Mouse (Mus musculus): Measurements from ENCODE around the gene Gm17018.
"Not testable (repeated sequence)": the region's sequence is repeated elsewhere in the genome, so short reads cannot be mapped to it uniquely, and the experiment has no call there.

Gene Gm17018

DNA sequence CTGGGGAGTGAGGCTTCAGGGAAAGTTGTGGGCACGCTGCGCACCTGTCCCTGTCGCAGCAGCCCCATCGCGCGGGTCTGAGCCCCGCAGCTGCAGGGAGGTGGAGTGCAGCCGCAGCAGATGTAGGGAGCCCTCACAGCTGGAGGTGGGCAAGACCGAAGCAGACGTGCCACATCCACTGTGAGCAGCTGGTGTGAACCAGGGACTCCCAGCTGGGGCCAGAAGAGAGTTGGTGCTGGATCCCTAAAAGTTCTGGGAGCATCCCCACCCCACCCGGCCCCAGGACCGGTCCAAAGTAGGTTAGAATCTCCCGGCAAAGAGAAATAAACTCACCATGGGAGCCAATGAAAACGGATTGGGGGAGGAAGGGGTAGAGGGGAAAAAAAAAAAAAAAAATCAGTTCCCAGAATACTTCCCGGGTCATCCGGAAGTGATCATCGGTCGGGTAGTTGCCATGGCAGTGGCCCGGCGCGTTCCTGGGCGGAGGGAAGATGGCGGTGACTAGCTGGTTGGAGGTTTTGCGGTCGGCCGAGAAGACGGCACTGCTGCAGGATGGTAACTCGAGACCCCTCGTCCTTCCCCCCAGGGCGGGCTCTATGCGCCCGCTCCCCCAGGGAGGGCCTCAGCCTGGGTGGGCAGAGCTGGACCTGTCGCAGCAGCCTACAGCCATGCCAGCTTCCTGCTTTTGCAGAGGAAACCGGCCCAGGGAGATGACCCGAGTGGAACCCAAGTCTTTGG, at the start of gene Gm17018, which contains the start of gene Poll:
Gene Gm17018 (plus strand): TSS at position 463 of the 738 bp plus-strand sequence.
Gene Poll (minus strand): TSS at position 379 of the 738 bp plus-strand sequence.
- peak; percentile 59 to 75 for DNase-seq (ENCODE audit: low read depth in 2 of 2, low spot score in 2 of 2)

DNA sequence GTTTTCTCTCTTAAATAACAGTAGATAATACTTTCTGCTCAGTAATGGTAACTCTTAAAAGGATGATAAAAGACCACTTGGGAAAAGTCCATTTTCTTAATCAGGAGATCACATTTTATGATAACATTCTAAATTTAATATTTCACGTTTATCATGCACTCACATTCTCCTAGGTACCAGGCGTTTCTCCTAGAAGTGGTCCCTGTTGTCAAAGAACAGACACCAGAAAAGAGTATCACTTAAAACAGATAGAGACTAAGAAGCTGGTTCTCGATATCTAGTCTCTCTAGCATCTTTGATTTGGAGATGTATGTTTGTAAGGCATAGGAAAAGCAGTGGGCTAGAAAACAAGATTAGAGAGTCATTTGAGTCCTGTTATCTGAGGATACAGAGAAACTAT, 49.7 kb upstream of the Gm17018 start:
- DNase-seq (ENCODE audit: low read depth in 2 of 2, low spot score in 2 of 2), result no peak

DNA sequence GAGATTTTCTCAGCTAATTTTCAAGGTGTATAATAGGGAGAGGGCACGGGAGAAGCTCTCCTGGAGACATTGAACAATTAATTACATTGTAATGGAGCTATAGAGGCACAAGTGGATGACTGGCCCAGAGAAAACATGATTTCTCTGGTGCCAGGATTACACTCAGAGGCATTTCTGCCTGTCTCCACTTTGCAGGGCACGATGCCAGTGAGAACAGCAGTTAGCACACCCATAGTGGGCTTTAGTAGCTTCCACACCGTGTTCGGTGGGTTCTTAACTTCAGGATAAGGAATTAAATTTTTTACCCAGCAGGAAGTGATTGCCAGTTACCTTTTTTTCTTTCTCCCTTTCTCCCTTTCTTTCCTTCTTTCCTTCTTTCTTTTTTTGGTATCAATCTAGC, 49.0 kb upstream of the Gm17018 start:
- DNase-seq (ENCODE audit: low read depth in 2 of 2, low spot score in 2 of 2), result no peak

DNA sequence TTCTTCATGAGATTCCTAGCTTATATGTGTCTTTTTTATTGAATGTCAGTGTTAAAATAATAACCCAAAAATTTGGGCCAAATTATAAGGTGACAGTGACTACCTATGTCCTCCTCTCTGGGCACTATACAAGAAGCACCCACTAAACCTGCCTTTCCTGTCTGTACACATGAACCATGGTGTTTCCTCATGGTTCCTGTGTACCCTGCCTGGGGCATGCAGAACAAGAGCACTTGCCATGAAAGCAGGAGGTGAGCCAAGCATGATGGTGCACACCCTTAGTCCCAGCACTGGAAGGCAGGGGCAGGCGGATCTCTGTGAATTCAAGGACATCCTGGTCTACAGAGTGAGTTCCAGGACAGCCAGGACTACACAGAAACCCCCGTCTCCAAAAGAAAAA, 45.1 kb upstream of the Gm17018 start:
- DNase-seq (ENCODE audit: low read depth in 2 of 2, low spot score in 2 of 2), result no peak

DNA sequence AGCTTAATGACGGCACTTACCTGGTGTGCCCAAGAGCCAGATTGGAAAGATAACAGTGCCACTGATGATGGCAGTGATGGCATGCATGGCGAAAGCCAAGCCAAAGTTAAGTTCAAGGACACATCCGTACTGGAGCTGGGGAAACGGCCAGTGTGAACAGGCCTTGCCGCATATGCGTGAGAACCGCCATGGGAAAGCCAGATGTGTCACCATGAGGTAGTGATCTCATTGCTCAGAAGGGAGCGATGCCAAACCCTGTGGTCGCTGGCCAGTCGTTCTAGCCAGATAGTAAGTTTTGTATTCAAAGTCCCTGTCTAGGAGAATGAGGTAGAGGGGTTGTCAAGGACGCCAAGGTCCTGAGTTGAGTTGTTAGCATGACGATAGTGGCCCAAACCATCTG, 44.2 kb upstream of the Gm17018 start:
- DNase-seq (ENCODE audit: low read depth in 2 of 2, low spot score in 2 of 2), result no peak

DNA sequence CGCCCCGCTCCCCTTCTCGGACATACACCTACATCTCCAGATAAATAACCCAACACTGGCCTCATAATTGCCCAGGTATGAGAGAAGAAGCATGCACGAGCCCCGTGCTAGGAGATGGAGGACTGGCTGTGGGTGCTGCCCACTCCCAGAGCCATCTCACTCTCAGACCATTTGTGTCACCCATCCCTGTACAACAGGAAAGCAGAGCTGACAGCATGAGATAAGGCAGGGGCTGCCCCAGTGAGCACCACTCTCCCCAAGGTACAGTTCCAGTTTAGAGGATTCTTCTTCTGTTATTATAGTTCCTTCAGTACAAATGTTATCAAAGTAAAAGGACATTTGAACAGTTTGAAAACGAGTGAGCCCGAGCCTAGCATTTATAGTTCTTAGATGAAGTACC, 33.0 kb upstream of the Gm17018 start:
- no peak for DNase-seq (ENCODE audit: low read depth in 2 of 2, low spot score in 2 of 2)

DNA sequence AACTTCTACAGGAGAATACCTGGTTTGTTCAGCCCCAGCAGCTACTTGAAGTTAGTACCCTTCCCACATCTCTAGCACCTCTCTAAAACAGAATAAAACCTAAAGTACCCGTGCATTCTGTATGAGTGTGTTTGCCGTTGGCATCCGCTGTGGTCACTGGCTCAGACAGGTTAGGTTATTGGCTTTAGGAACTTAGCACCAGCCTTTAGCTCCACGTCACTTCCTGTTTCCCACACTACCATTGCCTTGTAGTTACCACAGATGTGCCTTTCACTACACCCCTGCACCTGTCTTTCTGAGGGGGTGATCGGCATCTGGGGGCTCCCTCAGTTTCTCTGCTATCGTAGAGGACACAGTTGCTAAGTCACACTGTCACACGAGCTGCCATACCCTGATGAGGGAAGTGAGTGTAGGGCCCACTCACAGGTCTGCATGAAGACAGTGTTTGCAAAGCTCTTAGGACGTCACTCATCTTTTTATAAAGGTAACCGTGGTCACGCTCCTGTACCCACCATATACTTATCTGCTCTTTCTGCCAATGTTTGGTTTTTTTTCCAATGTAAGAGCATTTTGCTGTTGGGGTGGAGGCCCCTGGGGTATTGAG, 32.4 kb upstream of the Gm17018 start:
- peak; percentile 25 to 52 for DNase-seq (ENCODE audit: low read depth in 2 of 2, low spot score in 2 of 2)

DNA sequence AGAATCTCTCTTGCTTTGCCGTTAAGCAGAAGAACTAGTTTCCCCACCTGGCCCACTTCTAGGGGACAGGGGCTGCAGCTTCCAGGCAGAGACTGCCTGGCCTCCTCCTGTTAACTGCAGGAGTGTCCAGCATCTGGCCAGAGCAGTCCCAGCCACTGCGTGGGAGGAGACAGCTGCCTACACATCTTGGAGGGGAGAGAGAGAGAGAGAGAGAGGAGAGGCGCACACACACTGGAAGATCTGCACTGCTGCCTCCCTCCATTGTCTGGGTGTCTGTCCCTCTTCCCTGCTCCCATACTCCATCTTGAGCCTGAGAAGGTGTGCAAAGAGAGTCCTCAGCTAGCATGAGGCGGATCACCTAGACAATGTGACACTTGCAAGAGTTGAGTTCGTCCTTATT, 31.1 kb upstream of the Gm17018 start:
- DNase-seq (ENCODE audit: low read depth in 2 of 2, low spot score in 2 of 2), result no peak

DNA sequence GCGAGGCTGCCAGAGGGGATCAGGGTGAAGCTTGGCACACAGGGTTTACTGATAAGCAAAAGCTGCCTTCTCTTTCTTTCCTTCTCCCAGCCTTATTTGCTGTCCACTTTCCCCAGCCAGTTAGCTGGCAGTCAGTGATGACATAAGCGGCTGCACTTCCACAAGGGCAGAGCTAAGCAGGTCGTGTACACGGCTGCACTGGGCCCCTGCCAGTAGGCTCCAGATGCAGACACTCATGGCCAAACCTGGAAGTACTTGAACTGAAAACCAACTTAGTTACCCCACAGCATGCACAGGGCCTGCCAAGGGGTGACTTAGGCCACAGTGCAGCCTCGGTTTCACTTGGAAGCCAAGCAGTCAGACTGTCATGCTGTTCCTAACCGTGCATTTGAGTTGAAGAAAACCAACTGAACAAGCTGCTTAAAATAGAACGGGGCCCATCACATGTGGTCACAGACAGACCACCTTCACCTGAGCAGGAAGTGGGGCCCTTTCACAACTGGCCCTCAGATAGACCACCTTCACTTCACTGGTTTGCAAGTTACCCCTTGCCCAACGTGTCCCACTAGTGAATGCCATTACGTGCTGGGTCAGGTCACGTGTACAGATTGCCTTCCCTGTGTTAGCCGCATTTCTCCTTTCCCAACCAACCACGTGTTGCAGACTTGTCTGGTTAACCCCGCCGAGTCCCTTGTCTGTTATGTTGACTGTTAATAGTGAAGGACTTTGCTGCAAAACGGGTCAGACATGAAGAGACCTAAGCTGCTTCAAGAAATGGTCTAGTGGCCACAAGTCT, 30.0 kb upstream of the Gm17018 start:
- no peak for DNase-seq (ENCODE audit: low read depth in 2 of 2, low spot score in 2 of 2)

DNA sequence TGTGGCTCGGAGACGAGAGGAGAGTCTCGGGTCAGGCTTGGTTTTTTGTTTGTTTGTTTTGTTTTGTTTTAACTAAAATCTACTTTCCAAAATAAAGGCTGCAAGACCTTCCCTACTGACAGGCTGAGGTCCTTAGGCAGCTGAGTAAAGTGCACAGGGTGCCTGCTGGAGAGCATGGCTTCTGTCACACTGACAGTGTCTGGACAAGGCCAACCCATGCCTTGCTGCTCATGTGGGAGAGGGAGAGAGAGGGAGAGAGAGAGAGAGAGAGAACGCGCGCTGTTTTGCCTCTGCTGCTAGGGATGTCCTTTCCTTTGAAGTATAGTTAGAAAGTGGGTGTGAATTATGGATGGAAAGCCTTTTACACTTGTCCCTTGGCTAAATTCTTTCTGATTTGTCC, 28.9 kb upstream of the Gm17018 start:
- no peak for DNase-seq (ENCODE audit: low read depth in 2 of 2, low spot score in 2 of 2)

DNA sequence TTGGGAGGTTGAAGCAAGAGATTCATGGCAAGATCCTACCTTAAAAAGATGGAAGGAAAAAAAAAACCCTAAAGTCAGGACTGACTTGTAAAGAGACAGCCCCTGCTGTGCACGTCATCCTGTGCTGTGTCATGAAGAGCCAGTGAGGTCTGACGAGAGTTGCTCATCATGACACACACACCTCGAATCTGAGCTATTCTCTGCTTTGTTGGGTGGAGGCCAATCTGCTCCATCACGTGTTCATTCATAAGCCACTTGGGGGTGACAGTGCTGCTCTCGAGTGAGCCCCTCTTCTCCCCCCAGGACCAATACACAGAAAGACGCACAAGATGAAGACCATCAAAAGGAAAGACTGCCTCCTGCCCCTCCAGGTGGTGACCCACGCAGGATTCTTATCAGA, 26.8 kb upstream of the Gm17018 start:
- DNase-seq (ENCODE audit: low read depth in 2 of 2, low spot score in 2 of 2), result no peak

DNA sequence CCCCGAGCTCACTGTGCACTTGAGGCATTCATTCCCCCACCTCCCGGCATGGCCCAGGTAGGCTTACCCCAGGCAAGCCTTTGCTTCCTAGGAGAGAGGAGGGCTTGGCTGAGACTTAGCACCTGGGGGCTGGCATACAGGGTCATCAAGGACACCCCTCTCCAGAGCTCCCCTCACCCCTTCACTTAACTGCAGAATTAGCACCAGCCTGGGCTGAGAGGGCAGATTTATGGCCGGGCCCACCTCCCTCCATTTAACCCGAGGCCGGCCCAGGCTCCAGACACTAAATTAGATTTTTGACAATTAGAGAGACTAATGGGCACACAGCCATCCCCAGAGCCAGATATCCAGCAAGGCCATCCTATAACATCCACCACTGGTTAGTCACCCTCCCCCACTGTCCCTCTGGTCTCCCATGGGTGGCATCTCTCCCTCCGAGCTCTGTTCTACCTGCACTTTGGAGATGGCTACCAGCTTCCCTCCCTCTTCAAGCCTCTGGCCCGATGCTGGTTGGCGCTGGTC, 25.1 kb upstream of the Gm17018 start:
- no peak for DNase-seq (ENCODE audit: low read depth in 2 of 2, low spot score in 2 of 2)

DNA sequence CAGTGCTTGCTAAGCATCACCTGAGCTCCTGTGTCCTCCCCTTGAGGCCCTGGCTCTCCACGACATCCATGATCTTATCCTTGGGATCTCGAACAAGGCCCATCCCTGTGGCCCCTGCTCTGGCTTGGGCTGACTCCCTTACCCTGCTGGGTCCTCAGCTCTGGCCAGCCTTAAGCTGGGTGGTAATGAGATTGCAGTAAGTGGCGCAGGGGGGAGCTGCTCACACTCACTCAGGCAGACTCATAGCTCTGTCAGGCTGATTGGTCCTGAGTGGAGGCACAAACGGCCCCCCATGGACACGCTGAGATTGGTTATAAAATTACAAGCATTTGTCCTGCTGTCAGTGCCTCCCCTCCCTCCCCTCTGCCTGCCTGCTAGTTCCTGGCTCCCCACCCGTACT, 24.5 kb upstream of the Gm17018 start:
- DNase-seq (ENCODE audit: low read depth in 2 of 2, low spot score in 2 of 2), result no peak

DNA sequence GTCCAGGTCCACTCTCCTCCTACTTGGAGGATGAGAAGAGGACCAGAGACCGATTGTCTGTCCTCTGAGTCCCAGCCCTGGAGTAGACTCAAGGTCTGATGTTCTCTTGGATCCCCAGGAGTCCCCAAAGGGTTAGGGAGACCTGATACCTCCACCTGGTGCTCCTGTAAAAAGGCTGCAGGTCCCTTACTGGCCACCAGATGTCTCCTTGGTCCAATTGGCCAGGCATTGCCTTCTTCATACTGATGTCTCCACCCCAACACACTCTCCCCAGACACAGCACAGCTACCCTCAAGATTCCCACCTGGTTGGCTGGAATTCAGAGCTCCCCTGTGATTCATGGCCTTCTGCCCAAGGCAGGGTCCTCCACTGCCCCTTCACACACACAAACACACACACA, 22.9 kb upstream of the Gm17018 start:
- DNase-seq (ENCODE audit: low read depth in 2 of 2, low spot score in 2 of 2), result peak; percentile 42 to 52

DNA sequence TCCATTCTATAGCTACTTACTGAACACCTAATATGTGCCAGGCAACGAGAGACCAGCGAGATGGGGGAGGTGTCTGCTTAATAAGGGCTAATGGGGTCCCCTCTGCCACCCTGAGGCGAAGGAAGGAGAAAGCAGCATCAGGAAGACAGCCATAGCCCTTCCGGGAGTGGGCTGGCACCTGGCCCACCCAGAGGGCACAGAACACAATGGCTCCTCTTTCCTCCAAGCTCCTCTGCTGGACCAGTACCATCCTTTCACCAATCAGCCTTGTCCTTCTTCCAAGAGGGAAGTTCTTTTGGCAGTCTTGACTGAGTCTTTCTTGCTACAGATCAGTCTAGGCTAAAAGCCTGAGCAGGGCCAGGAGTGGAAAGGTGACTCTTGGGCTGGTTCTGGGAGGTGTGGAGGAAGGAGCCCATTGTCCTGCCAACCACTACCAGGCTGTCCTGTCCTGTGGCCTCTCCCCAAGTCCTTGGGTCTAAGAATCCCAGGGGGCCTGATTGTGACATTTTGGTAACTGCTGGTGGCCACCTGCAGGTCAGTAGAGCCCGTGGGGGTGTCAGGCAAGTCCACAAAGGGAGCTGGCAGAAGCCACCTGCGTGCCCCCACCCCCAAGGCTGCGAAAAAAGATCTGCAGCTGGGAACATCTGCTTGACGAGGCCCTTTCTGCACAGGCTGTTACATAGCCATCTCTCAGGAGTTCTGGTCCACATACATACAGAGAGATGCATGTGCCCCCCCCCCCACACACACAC, 19.6 kb upstream of the Gm17018 start:
- DNase-seq (ENCODE audit: low read depth in 2 of 2, low spot score in 2 of 2), result no peak

DNA sequence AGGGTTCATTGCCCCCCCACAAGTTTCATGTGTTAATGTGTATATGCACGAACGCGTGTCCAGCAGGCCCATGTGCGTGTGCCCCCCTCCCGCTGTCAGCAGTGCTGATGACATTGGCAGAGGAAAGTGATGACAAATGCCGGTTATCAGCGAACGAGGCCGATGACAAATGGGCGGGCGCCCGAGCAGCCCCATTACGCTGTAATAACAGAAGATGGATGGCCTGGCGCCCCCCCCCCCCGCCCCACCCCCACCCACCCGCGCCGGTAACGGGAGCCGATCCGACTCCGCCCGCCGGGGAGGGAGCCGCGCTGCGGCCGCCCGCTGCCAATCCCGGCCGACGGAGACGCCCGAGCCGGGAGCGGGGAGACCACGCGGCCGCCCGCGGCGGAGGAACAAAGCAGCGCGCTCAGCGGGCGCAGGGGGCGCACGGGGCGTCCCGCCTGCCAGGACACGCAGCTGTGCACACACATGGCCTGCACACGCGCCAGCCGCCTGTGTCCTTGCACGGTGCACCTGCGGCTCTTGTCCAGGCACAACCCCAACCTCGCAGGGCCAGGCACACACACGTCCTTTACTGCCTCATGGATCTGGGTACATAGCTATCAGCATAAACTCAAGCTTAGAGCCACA, 18.9 kb upstream of the Gm17018 start:
- DNase-seq (ENCODE audit: low read depth in 2 of 2, low spot score in 2 of 2), result no peak

DNA sequence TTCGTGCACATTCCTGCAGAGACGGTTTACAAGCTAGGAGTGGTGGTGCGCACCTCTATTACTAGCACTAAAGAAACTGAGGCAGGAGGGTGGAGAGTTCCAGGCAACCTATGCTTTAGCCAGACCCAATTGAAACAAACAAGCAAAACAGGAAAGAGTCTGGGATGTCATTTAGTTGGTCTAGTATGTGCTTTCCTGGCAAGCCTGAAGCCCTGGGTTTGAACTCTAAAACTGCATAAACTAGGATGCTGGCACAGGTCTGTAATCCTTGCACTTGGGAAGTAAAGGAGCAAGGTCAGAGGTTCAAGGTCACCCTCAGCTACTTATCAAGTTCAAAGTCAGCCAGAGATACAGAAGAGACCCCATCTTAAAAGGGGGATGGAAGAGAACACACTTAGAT, 18.4 kb upstream of the Gm17018 start:
- DNase-seq (ENCODE audit: low read depth in 2 of 2, low spot score in 2 of 2), result no peak

DNA sequence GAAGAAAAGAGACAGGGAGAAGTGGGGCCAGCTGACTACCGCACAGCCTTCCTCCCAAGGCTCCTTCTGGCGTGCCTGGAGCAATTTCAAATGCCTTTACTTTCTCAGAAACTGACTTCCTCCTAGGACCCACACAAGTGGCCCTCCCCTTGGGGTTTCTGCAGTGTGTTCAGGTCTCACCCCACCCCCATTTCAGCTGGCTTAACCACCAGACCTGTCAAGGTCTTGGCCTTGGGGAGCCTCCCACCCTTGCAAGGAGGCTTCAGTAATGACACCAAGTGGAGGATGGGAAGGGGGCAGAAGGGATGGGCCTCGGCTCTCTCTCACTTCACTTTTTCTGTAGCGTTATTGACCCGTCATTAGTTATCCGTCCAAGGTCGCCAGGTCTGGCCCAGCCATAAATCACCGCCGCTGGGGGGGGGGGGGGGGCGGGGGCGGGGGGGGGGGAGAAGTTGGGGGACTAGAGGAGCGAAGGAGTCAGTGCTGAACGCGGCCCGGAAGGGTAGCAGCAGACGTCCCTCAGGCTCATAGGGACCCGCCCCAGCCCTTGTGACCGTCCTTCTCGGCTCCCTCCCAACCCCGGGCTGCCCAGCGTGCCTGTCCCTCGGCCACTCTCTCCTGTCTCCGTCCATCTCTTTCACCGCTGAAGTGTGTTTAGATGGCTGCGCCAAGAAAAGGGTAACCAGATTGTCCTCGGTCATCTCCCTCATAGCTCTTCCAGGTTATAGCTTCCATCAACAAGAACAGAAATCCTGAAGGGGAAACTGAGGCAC, 16.1 kb upstream of the Gm17018 start:
- DNase-seq (ENCODE audit: low read depth in 2 of 2, low spot score in 2 of 2), result no peak

DNA sequence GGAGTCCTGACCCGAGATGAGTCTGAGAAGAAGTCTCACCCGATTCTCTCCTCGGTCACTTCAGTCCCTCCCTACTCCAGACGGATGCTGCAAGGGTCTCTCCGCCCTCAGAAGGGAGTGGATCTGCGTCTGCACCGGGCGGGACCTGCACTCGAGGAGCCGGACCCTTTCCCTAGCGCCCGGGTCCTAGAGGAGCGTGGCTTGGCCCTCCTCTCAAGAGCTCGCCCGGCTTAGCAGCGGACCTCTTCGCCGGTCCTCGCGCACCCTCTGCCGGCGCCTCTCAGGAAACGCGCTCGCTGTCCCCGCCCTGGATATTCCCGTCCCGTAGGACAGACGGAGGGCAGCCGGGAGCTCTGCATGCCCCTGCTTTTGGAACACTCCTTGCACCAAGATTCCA, 15.5 kb upstream of the Gm17018 start:
- peak; percentile 68 to 70 for DNase-seq (ENCODE audit: low read depth in 2 of 2, low spot score in 2 of 2)

DNA sequence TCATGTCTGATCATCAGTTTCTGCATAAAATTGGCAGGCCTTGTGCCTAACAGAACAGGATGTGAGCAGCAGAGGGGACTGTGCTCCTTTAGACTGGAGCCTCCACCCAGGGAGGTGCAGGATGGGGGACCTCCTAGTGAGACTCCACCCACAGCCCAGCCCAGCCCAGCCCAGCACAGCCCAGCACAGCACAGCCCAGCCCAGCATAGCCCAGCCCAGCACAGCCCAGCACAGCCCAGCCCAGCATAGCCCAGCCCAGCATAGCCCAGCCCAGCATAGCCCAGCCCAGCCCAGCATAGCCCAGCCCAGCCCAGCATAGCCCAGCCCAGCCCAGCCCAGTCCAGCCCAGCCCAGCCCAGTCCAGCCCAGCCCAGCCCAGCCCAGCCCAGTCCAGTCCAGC, 12.2 kb upstream of the Gm17018 start:
- DNase-seq (ENCODE audit: low read depth in 2 of 2, low spot score in 2 of 2), result not testable (repeated sequence)
